Mouse (Mus musculus) v-Abl transformed pro-B cells (cell line): ENCODE data around the gene Cuedc1.

Source experiments
- in situ Hi-C, 2 experiments: fragments of 400-800 bp; cut with MboI; formaldehyde crosslinking; loops; one replicate each; pipeline ENCODE4 v1.15.1; 2025; ENCODE audit not compliant: unreplicated experiment in 2 of 2

Cuedc1 gene

GRCm38 (mm10) chr11:88221929-88222475 lies 124.1 kb downstream of the Cuedc1 start:
- in situ Hi-C loops: no loop called here

GRCm38 (mm10) chr11:88227001-88227957 lies 129.4 kb downstream of the Cuedc1 start:
- in situ Hi-C loops: no loop called here

- in situ Hi-C loops: no loop called here
Measured at GRCm38 (mm10) chr11:88231213-88231790, 133.4 kb downstream of the Cuedc1 start.

GRCm38 (mm10) chr11:88233528-88234427 lies 135.9 kb downstream of the Cuedc1 start:
- in situ Hi-C loops: no loop called here

GRCm38 (mm10) chr11:88234789-88235188 lies 136.9 kb downstream of the Cuedc1 start:
- in situ Hi-C loops: no loop called here

GRCm38 (mm10) chr11:88235221-88236203 lies 137.7 kb downstream of the Cuedc1 start:
- in situ Hi-C loops: no loop called here

GRCm38 (mm10) chr11:88240275-88240674 lies 142.4 kb downstream of the Cuedc1 start:
- in situ Hi-C loops: no loop called here

- in situ Hi-C loops: no loop called here
Measured at GRCm38 (mm10) chr11:88240736-88241353, 143.0 kb downstream of the Cuedc1 start.

GRCm38 (mm10) chr11:88241468-88242301 lies 143.8 kb downstream of the Cuedc1 start:
- in situ Hi-C loops: no loop called here
